Mouse (Mus musculus) megakaryocyte, embryonic 14.5 days (primary cell): ENCODE data around the gene Faap100.
"Not testable (repeated sequence)": the region's sequence is repeated elsewhere in the genome, so short reads cannot be mapped to it uniquely, and the experiment has no call there.

Experiments used
- FLI1 ChIP-seq: IDR thresholded peaks from 2 replicates; pipeline ENCODE4 v1.6.1; 2012; ENCODE audit warnings: low read length, inconsistent platforms, mixed read lengths
- GATA1 ChIP-seq: IDR thresholded peaks from 3 replicates; pipeline ENCODE4 v1.6.1; 2012; ENCODE audit warnings: mixed read lengths, low read length, inconsistent platforms, borderline replicate concordance

DNA sequence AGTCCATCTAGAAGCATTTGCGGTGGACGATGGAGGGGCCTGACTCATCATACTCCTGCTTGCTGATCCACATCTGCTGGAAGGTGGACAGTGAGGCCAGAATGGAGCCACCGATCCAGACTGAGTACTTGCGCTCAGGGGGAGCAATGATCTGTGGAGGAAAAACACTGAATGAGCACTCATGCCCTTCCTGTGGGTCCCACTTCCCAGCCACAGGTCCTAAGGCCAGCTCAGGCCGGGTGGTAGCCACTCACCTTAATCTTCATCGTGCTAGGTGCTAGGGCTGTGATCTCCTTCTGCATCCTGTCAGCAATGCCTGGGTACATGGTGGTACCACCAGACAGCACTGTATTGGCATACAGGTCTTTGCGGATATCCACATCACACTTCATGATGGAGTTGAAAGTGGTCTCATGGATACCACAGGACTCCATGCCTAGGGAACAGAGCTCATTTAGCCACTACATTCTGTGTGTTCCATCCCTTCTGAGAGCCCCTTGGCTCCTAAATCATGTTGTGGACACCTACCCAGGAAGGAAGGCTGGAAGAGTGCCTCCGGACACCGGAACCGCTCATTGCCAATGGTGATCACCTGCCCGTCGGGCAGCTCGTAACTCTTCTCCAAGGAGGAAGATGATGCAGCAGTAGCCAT lies 32.1 kb downstream of the Faap100 start:
- not testable (repeated sequence) for TF ChIP-seq GATA1, FLI1
